Mouse (Mus musculus) heart, adult 11 months (tissue): ENCODE results near the gene C2cd2l.
"Not testable (repeated sequence)": the region's sequence is repeated elsewhere in the genome, so short reads cannot be mapped to it uniquely, and the experiment has no call there.

Experiments
- DNase-seq: peaks from one replicate; pipeline ENCODE4 v3.0.0; 2022

Gene C2cd2l

DNA sequence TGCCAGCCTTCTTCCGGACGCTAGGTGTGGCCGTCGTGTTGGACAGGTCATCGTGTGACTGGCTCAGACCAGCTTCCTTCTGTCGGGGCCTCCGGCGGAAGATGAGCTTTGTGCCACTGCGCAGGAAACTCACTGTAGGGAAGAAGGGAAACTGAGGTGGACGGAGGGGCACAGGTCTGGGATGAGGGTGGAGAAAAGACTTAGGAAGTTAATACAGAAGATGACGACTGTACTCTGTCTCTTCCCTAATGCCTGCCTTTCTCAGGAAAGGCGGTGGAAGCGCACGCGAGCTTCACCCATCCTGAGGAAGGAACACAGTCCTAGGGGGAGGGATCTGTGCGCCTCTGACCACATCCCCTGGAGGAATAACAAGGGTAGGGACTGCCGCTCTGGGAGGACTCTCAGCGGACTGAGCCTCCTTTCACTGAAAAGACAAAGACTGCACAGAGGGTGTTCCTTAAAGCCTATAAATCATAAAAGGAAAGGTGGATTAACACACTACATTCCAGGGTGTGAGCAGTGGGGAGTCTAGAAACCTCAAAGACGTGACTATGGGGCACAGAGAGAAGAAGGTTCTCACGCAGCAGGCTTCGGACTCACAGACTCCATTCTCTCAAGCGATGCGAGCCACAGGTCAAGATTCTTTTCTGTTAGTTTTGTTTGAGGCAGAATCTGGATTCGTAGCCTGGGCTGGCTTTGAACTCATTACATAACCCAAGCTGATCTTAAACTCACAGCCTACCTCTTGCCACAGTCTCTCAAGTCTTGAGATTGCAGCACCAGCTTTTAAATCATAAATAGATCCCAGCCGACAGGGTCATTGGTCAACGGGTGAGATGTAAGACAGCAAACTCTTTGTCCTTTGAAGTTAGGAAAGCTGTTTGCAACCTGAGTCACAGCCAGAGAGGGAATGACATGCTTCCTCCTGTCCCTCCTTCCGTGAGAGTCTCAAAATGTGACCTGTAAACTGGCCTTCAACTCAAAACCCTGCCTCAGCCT lies 8.7 kb downstream of the C2cd2l start:
- peak; percentile 98 for DNase-seq

DNA sequence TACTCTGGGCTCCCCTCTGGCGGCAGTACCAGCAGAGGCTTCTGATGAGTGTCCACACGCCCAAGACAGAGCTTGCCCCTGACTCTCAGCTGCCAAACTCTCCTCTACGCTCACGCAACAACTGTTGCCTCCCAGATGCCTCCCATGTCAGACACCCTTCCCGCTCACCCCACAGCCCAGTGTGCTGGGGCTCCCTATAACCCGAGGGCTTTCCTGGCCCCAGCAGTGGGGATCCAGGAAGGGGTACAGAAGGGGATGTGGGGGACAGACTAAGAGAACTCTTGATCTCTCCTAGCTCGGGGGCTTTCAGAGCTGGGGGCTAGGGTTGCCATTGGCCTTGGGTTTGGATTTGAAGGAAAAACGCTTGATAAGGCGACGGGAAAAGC lies 9.3 kb downstream of the C2cd2l start:
- peak; percentile 94 for DNase-seq

GRCm38 (mm10) chr9:44309756-44310155 lies 10.3 kb downstream of the C2cd2l start:
- DNase-seq: no peak

DNA sequence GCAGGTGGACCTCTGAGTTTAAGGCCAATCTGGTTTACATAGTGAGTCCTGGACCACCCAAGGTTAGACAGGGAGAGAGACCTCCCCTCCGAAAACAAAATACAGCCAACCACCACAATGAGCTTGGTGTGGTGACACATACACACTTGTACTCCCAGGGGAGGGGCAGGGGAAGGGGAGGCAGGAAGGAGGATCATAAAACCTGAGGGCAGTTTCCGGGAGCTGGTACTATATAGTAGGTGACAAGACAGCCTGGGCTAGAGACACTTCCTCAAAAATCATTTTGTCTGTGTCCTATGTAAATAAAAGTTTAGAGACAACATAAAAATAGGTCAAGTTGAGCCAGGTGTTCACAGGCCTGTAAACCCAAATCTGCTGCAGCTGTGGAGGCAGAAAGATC lies 12.8 kb downstream of the C2cd2l start:
- peak; percentile 89 for DNase-seq

DNA sequence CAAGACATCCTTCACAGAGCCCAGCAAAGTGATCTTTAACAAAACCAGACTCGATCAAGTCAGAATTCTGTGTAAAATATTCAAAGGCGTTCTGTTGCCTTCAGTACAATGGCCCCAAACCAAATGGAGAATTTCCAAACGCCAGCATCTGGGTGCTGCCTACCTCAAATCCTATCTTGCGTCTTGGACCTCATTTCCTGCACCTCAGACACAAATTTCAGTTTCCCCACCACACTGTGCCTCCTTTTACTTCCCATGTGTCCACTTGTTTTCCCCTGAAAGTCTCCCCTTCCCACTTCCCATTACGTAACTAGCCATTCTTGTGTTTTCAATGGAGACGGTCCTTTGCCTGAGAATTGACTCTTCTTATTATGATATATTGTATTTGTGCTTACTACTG lies 13.6 kb downstream of the C2cd2l start:
- DNase-seq: peak; percentile 89

DNA sequence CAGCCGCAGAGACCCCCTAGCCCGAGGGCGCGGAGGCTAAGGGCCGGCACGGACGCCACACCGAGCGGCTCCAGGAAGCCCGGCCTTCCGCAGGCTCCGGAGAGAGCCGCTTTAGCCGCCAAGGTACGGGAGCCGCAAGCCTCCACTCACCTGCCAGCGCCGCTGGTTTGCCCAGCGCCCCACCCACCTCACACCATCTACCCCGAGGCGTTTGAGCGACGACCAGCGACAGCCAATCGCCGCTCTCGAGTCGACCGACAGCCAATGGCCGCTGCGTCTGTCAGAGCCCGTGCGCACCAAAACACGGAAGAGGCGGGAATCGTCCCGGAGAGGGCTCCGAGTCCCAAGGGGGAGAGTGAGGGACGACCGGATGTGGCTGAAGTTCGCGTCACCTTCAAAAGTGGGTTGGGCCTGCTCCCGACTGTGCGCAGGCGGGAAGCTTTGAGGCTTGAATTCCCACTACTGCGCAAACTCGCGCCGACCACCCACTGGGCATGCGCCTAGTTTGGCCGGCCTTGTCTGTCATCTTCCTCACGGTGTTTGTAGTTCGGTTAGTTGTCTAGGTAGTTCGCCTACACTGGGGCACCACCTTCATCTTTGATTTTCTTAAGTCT lies 14.5 kb downstream of the C2cd2l start, which contains the start of gene Hinfp:
TSS of gene Hinfp (minus strand) at position 206 of the 614 bp plus-strand sequence.
- DNase-seq: peak; percentile 100

DNA sequence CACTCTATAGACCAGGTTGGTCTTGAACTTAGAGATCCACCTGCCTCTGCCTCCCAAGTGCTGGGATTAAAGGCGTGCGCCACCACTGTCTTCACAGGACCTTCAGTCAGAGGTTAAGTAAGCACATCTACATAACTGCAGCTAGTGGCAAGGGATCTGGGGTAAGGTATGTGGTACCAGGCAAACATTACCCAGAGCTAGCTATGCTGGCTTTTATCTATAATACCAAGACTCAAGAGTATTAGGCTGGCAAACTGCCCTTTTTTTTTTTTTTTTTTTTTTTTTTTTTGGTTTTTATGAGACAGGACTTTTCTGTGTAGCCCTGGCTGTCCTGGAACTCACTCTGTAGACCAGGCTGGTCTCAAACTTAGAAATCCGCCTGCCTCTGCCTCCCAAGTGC lies 20.1 kb downstream of the C2cd2l start:
- DNase-seq: not testable (repeated sequence)

GRCm38 (mm10) chr9:44292490-44292889 lies 27.6 kb downstream of the C2cd2l start:
- peak; percentile 91 for DNase-seq

- DNase-seq: no peak
Measured at GRCm38 (mm10) chr9:44288959-44289291, 31.2 kb downstream of the C2cd2l start.

GRCm38 (mm10) chr9:44288076-44288958 lies 31.8 kb downstream of the C2cd2l start, which contains the start of gene Abcg4:
Gene Abcg4 (minus strand): TSS chr9:44288615.
- peak; percentile 92 for DNase-seq

DNA sequence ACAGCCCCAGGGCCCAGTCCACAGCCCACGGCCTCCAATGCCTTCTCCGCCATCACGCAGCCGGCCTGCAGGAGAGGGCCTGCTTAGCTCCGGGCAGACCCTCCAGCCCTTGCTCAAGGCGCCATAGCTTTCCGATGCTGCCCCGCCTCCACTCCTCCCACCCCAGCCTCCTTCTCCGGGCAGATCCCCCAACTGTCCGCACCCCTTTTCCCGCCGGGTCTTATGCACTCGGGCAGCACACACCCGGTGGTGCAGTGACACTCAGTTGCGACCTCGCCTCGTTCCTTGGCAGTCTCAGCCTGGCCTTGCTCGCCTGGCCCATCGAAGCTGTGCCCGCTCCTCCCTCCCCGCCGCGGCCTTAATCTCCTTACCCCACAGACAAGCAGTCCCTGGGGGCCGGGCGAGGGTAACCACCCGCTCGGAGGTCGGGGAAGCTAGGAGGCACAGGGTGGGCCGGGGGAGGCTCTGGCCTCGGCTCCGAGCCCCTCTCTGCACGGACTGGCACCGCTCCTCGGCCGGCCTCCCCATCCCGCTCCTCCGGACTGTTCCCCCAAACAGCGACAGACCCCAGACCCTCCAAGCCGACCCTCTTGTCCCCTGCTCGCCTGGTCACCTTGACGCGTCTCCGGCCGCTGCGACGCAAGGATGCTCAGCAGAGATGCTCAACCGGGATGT lies 32.5 kb downstream of the C2cd2l start:
- peak; percentile 92 for DNase-seq

DNA sequence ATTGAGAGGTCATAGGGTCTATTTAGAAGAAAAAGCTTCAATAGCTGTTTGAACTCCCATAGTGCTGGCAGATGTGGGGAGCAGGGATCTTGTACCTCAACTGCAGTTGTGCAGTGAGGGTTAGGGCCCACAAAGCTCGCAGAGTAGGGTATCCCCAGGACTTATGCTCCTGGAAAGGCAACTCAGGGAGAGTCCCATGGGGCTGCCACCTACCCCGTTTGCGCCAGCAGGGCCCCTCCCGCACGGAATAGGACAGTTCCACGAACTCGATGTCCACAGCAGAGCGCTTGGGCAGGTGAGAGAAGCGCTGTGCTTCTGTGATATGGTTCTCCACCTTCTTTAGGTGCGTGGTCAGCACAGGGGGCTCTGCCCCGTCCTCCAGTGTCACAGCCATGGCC lies 33.1 kb downstream of the C2cd2l start:
- no peak for DNase-seq

- peak; percentile 89 for DNase-seq
Measured at GRCm38 (mm10) chr9:44286256-44286850, 33.7 kb downstream of the C2cd2l start.

DNA sequence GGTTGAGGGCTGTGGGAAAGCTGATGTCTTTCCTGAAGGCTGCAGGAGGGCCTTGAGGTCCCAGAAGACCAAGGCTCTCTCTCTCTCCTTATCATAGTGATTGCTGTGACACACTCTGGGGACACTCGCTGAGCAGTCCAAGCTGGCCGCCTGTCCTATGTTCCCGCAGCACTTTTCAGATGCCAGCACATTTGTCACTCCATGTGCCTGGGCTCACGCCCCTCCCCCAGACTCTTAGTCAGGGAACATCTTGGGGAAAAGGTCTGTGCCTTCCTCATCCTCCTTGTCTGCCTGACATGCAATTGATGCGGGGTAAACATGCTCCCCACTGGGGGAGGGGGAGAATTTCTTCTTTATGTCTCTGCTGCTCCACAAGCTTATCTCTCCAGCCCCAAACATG lies 36.9 kb downstream of the C2cd2l start:
- peak; percentile 94 for DNase-seq

DNA sequence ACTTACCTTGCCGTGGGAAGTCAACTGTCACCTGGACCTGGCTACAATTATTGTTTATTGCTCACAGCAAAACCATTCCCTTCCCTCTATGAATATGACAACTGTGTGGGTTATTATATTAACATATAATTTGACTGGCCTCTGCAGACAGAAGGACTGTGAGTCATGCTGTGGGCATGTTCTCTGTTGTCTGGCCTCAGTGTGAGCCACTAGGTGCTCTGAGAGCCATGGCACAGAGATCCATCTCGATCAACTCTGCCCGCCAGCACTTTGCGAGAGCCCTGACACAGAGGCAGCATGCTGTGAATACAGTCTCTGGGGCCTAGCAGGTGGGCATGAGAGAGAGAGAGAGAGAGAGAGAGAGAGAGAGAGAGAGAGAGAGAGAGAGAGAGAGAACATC lies 50.1 kb downstream of the C2cd2l start:
- no peak for DNase-seq

GRCm38 (mm10) chr9:44269077-44269476 lies 51.0 kb downstream of the C2cd2l start:
- no peak for DNase-seq

- DNase-seq: peak; percentile 91
Measured at GRCm38 (mm10) chr9:44268432-44268831, 51.7 kb downstream of the C2cd2l start, which contains the start of gene Nlrx1. Gene Nlrx1 (minus strand): TSS chr9:44268599.

- DNase-seq: peak; percentile 99
Measured at GRCm38 (mm10) chr9:44268027-44268360, 52.1 kb downstream of the C2cd2l start.

- DNase-seq: peak; percentile 93
Measured at GRCm38 (mm10) chr9:44267319-44268026, 52.6 kb downstream of the C2cd2l start.

DNA sequence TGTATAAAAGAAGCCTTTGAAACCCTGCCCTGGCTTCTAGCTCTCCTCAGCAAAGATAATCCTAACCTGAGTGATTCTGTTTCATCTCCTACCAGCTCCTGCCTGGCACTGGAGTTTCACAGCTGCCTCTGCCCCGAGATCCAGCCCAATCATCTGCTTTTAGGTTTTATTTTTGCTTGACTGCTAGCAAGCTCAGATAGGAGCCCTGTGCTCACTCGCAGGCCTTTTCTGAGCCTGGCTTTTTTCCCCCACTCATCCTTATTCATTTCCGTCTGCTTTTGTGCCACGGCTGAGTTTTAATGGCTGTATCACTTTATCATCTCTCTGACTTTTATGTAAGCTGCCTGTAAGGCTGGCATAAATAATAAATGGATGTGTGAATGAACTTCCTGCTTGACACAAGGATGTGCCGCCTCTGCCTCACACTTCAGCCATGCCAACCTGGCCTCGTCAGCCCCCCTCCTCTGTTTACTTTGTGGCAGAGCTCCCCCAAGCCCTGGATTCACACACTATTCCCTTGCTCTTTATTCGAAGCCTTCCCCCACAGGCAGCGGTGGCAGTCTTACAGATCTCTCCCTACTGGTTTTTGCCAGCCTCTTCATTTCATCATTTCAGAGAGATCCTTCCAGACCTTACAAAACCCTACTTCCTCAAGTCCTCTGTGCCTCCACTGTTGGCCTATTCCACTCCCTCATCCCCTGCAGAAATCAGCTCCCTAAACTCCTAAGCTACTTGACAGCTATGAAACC lies 53.4 kb downstream of the C2cd2l start:
- DNase-seq: peak; percentile 89

DNA sequence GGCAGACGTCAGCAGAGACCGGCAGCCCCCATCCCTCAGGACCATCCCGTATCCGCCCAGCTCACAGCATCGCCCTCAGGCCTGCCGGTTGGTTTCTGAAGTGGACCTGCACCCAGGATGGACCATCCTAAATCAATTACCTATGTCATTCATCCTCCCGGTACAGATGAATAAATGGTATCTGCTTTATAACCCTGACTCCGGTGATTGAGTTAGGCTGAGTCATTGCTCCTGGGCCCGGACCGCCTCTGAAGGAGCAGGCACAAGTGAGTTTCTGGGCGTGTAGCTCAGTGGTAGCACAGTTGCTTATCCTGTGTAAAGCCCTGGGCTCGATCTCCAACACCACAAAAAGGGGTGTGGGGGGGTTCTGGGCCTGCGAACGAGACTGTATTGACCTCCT lies 58.7 kb downstream of the C2cd2l start:
- no peak for DNase-seq
